Mouse (Mus musculus) T-cell, adult 2 months (primary cell): ENCODE results near the gene Wdr20.
"Not testable (repeated sequence)": the region's sequence is repeated elsewhere in the genome, so short reads cannot be mapped to it uniquely, and the experiment has no call there.

Experiments
- DNase-seq: peaks from one replicate; pipeline ENCODE4 v3.0.0; 2022; ENCODE audit warnings: low spot score

The Wdr20 gene

DNA sequence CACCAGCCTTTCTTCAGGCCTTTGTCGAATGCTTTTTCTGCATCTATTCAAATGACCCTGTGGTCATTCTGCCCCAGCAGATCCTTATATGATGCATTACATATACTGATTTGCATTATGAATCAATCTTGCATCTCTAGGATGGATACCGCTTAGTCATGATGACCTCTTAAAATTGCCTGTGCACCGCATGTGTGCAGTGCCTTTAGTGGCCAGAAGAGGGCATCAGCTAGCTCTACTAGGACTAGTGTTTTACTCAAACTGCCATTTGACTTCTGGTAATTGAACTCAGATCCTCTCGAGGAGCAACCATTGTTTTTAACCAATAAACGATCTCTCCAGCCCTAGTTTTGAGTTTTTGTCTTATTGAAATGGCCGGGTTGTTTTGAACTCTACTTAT is 24.0 kb upstream of the Wdr20 start:
- no peak for DNase-seq

DNA sequence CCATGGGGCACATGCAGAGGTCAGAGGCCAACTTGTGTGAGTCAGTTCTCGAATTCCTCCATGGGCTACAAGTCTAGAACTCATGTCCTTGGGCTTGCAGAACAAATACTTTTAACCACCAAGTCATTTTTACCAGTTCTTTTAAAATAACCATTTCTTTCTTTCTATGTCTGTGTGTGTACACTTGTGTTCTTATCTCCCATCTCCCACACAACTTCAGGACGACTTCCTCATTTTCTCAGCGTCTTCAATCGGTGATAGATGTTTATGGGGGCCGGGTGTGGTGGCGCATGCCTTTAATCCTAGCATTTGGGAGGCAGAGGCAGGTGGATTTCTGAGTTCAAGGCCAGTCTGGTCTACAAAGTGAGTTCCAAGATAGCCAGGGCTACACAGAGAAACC is 23.5 kb upstream of the Wdr20 start:
- DNase-seq: no peak

DNA sequence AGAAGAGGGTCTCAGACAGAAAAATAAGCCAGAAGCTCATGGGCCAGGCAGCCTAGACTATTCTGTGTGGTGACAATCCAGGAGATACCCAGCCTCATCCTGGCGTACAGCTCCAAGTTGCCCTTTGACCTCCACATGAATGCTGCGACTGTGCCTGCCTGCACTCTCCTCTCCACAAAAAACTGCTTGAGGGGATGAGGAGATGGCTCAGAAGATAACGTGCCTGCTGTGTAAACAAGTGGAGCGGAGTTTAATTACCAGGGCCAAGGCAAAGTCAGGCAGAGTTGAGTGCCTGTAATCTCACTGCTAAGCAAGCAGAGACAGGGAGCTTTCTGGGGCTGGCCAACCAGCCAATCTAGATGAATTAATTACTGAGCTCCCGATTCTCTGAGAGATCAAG is 21.7 kb upstream of the Wdr20 start:
- DNase-seq: no peak

DNA sequence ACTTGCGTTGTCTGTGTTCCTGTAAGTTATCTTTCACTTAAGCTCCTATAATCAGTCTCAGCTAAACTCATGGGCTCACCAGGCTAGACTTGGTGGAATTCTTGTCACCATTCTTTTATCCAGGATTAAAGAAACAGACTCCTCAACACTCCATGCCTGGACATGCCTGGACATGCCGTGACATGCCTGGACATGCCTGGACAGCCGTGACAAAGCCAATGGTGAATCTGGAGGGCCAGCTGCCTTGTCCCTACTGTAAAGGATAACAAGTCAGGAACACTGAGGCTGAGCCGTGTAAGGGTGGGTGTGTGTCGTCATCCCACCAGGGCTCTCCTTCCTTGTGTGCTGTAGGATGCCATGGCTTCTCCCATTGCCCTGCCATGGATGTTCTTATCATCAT is 12.7 kb upstream of the Wdr20 start:
- DNase-seq: no peak

DNA sequence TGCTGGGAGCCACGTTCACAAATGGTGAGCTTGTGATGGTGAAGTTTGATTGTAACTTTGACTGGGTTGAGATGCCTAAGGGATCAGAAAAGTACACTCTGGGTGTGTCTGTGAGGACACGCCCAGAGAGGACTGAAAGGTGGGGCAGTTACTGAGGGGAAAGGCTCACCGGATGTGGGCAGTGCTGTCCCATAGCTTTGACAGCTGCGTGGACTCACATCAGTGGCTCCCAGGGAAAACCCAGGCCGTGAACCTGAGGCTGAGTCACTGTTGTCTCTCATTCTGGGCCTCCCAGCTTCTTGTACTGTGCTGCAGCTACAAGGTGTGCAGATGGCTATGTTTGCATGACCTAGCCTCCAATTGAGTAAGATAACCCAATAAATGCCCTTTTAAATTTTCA is 12.3 kb upstream of the Wdr20 start:
- DNase-seq: no peak

DNA sequence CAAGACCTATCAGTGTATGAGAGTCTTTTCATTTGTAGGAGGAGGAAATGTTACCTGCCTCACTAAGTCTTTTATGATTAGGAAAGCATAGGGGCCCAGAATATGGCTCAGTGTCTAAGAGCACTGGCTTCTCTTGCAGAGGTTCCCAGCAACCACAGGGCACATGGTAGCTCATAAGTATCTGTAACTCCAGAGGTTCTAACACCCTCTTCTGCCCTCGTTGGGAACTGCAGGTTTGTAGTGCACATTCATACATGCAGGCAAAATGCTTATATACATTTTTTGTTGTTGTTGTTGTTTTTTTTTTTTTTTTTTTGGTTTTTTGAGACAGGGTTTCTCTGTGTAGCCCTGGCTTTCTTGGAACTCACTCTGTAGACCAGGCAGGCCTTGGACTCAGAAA is 11.3 kb upstream of the Wdr20 start:
- no peak for DNase-seq

DNA sequence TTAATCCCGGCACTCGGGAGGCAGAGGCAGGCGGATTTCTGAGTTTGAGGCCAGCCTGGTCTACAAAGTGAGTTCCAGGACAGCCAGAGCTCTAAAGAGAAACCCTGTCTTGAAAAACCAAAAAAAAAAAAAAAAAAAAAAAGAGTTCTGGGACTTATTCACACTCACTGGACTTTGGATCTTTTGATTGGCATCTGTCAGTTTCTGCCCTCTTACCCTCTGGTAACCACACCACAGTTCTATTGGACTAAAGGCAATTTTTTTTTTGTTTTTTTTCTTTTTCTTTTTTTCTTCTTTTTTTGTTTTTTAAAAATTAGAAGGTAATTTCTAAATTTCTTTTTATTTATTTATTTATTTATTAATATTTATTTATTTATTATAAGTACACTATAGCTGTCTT is 4.5 kb upstream of the Wdr20 start:
- DNase-seq: not testable (repeated sequence)

DNA sequence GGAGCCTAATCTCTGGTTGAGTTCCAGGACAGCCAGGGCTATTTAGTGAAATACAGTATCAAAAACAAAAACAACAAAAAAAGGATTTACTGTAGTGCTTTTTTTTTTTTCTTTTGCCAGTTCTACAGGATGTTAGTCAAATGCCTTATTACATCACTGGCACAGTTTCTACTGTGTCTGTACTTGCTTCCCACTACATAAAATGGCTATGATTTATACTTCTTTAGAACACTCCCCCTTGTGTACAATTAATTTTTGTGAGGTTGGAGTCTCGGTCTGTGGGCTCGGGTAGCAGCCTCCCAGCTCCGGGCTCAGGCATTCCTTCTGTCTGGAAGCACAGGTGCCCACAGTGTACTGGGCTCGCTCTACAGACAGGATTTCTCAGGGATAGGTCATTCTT is 1.1 kb upstream of the Wdr20 start:
- peak; percentile 22 for DNase-seq

DNA sequence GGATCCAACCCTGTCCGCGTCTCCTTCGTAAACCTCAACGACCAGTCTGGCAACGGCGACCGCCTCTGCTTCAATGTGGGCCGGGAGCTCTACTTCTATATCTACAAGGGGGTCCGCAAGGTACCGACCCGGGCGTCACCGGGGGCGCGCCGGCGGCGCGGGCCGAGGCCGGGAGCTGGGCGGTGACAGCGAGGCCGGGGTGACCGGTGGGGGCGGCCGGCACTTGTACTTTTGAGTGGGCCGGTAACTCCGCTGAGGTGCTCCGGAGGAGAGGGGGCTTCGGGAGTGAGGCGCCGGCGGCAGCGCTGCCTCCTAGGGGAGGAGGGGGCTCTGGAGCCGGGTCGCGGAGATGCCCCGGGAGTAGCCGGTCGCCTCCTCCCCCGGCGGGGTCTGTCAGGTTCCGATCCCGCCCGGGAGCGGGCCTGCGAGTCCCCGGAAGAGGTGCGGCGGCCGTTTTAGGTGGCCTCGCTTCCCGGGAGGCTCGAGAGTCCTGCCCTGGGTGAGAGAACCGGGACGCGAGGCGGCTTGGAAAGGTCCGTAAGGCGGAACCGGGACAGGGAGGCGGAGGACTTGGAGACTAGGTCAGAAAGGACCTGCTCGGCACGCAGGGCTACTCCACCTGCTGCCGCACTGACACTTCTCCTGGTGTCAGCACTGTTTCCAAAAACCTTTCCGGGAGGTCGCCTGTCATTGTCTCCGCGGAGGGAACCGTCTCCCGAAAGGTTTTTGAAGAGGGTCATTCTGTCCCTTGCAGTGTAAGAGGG is 596 bp downstream of the Wdr20 start:
- DNase-seq: no peak

DNA sequence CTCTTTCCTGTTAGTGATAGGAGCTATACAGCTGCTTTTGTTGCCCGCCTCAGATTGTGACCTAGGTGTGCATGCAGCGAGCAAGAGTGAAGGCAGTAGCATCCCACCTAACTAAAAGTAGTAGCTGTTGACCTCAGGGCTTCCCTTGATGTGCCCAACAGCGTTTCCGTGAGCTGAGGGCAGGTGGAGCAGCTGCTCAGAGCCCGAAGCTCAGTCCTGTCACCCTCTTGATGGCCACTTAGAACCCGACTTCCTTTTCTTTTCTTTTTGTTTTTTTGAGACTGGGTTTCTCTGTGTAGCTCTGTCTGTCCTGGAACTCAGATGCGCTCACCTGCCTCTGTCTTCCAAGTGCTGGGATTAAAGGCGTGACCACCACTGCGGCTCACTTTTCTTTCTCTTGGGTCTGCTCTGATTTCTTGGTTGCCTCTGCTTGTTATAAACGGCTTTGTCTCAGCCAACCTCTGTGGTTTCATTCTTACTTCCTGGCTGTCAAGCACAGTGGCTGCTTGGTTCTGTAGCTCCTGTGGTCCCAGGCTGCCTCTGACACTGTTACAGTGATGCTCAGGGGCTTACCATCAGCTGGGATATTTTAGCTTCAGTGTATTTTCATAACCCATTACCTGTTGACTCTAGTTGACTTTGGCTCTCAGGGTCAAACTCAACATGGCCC is 13.2 kb downstream of the Wdr20 start:
- peak; percentile 56 for DNase-seq

DNA sequence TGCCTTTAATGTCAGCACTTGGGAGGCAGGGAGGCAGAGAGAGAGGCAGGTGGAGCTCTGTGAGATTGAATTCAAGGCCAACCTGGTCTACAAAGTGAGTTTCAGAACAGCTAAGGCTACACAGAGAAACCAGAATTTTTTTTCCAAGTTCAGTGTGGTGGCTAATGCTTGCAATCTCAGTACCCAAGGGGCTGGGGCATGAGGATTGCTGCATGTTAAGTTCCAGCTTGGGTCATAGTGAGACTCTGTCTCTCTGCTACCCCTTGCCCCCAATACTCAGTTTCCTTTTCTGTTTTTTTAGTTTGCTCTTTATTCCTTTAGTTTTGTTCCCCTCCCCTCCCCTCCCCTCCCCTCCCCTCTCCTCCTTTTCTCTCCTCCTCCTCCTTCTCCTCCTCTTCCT is 15.0 kb downstream of the Wdr20 start:
- DNase-seq: no peak

DNA sequence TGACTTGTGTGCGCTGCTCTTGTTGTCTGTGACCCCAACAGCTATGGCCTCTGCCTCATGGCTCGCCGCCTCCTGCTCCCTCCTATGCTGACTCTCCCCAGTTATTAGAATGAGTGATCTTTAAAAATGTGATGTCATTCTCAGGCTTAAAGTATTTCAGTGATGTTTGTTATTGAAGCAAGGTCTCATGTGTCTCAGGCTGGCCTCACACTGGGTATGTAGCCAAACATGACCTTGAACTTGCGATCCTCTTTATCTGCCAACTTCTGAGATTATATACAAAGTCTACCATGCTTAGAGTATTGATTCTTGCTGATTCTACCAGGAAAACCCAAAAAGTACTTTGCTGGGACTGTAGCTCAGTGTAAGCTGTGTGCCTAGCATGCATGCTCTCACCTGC is 16.2 kb downstream of the Wdr20 start:
- no peak for DNase-seq

DNA sequence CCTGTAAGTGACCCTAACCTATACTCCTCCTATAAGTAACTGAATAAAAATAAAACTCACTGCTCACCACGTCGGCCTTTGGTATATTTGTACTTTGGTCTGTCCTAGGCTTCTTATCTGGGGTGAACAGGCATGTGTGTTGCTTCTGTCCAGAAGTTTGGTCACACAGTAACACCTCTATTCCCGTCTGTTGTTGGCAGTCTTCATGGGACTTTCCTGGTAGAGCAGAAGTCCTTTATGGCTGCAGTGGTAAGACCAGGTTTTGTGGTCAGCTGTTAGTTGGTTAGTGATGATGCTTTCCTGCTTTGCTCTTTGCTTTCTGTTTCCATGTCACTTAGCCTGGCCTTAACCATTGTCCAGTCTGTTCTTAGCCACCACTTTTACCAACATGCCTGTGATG is 19.4 kb downstream of the Wdr20 start:
- no peak for DNase-seq

DNA sequence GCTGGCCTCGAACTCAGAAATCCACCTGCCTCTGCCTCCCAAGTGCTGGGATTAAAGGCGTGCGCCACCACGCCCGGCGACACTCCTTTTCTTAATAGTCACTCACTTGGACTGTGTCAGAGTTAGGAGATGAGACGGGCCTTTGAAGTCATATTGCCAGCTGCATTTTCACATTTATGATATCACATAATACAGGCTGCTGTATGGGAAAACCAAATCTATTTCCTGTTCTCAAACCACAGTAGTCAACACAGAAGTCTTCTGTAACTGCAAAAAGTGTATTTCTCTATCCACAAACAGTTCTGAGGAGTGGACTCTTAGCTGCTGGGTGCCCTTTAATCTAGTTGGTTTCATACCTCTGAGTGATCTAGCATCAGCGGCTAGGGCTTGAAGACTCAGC is 21.2 kb downstream of the Wdr20 start:
- peak; percentile 57 for DNase-seq

DNA sequence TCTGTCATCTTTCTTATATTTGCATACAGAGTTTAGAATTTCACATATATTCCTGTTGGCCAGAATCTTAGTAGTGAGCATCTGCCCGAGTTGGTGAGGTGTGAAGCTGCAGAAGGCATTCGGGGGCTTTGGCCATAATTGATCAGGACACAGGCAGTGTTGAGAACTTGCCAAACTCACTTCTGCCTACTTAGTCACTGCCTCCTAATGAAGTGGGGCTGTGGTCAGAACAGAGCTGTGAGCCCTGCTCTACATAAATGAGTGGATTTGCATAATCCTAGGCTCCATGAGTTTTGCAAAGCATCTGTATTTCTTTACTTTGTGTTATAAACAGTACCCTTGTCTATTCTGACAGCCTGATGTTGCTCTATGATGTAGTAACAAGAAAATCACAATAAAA is 24.6 kb downstream of the Wdr20 start:
- no peak for DNase-seq

DNA sequence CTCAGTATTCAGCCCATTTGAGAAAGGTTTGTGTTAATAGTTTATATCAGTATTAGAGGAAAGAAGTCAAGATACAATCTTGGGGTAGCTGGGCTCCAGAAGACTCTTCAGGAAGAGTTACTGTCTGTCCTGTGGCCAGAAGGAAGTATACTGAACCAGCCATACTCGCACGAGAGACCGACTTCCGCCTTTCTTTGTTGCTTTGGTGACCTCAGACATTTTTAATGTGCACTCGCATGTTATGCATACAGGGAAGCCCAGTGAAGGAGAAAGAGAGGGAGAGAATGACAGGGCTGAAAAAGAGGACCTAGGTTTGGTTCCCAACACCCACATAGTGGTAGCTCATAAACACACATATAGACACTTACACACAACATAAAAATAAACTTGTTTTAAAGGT is 26.8 kb downstream of the Wdr20 start:
- peak; percentile 17 for DNase-seq

DNA sequence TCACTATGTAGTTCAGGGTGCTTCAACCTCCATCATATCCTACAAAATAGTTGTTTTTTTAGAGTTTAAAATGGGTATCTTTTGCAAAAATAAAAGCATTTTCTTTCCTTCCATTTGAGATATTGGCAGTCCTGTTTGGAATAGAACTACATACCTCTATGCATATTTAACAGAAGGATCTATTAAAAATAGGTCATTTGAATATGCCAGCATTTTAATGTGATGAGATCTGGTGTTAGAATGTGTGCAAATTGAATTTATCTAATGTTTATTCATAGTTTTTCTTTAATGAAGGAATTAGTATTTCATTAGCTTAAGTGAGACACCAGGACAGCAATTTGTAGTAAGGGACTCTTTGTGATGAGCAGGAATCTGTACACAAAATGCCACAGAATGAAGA is 30.8 kb downstream of the Wdr20 start:
- DNase-seq: no peak

DNA sequence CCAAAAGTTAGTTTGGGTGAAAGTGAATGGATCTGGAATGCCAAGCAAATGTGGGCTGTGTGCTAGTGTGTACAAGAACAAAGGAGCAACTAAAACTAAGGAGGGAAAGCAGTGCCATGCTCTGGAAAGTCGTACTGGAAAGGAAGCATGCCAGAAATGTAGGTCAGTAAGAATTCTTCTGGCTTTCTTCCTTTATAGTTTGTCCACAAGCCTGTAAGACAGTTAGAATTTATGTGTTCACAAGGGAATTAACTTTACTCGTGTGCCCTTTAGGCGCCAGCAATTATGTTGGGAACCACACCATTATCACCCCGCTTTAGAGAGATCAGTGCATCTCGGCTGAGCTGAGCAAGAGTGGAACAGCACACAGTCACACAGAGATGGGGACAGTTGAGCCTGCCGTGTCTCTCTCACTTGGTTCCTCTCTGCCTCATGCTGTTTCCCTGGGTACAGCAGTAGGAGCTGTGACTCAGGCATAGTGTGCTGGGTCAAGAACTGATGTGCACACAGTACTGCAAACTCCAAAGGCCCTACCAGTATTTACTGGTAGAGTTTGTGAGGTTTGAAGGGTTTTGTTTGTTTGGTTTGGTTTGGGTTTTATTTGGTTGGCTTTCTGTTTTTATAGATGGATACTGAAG is 32.0 kb downstream of the Wdr20 start:
- DNase-seq: no peak

DNA sequence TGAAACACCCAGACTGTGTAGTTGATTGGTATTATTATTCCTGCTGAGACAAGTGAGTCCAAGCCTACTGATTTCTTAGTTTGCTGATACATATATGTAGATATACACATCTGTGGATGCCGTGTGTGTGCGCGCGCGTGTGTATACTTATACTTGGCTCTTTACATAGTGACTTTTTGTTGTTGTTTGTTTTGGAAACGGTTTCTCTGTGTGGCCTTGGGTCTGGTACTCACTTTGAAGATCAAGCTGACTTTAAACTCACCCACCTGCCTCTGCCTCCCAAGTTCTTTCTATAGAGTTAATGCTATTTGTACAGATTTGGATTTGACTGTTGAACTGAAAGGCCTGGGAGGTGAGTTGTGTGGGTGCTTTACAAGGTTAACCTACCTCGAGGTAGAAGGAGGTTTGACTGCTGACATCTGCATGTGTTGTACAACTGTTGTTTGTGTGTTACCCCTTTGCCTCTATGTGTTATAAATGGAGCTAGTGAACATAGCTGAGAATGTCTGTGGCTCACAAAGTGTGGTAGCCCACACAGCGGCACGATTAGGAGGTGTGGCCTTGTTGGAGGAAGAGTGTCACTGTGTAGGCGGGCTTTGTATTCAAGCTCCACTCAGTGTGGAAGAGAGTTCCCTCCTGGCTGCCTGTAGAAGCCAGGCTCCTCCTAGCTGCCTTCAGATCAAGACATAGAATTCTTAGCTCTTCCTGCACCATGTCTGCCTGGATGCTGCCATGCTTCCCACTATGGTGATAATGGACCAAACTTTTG is 32.9 kb downstream of the Wdr20 start:
- DNase-seq: peak; percentile 72

DNA sequence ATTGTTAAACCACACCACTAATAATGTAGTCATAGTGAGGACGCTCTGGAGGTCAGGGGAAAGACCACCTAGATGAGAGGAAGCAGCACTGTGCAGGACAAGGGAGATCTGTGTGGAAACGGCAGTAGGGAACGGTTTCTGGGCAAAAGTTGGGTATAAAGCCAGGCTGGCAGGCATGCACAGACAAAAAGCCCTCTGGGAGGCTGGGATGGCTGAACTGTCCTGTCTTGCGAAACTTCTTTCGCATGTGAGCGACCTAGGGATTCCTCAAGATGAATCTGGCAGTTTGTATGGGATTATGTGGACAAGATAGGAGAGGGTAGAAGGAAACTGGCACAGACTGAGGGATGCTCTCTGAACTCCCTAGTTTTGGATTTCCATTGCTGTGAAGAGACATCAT is 34.2 kb downstream of the Wdr20 start:
- no peak for DNase-seq

DNA sequence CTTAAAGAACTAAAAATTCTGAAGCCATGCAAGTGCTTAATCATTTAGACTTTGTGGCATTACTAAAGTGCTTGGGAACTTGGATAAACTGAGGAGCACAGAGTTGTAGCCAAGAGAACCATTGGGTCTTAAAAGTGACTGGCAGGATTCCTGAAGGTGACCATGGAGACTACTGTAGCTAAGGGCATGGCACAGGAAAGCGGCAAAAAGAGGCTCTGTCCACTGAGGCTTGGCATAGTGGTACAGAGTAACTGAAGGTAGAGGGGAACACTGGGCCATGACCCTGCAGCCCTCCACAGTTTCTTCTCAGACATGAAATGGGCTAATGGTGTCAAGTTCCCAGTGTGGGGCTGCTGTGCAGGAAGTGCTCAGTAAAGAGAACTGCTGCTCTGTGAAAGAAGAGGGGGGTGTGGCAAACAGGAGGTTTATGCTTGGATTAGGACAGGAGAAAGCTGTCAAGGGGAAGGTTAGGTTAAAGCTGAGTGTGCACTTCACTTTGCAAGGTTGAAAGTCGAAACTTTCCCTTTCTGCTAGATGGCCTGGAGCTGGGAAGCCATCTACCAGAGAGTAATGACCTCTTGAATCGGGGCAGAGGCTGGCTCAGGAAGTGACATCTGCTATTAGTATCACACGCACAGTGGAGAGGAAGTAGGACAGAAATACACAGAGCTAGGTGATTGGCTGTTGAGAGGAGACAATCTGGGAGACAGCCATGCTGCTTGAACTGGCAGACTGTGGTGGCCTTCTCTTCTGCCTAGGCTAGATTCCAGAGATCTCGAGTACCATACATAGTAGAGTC is 38.1 kb downstream of the Wdr20 start:
- DNase-seq: peak; percentile 37

DNA sequence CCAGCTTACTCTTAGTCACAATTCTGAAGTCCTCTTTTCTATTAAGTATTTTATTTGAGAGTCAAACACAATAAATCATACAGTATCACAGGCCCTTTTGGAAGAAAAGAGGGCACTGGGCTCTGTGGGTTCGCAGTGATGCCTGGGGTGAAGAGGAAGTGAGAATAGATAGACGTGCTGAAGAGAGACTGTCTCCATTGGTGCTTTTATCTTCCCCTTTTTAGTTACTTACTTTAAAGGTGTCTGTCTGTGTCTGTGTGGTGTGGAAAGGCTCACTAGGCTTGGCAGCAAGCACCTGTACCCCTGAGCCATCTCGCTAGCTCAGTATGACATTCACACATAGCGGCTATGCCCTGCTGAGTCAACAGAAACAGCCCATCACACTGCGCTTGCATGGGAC is 40.1 kb downstream of the Wdr20 start:
- no peak for DNase-seq
